Mouse (Mus musculus): ENCODE data around the gene Crtam.

GRCm38 (mm10) chr9:40974042-40974801, 30.2 kb downstream of the Crtam start:
- no peak for TF ChIP-seq CTCF (IDR thresholded peaks at IDR 0.05 in 2 of 3, conservative IDR thresholded peaks at IDR 0.05 in 1 of 3; ENCODE audit: control insufficient read depth in 1 of 3, insufficient read depth in 1 of 3, low read depth in 2 of 3, low read length in 3 of 3, poor library complexity in 1 of 3, severe bottlenecking in 1 of 3)
- no peak for TF ChIP-seq BHLHE40 (IDR thresholded peaks at IDR 0.05; ENCODE audit: borderline replicate concordance, low read depth, low read length)
- TF ChIP-seq TCF12 (IDR thresholded peaks at IDR 0.05; ENCODE audit: low read depth, low read length): no peak
